Mouse (Mus musculus) CH12.LX (cell line): ENCODE results near the gene Pex14. TPM values are rescaled to one million over a fixed set of nuclear protein-coding genes. Genes with fewer than 3 reads are reported as not detected.

Experiments used
- DNase-seq: peaks from one replicate; pipeline ENCODE4 v3.0.0-alpha.2; 2013; ENCODE audit errors: extremely low read depth
- H3K27ac ChIP-seq: 2 replicates; pipeline ENCODE4 v1.5.1; 2012; ENCODE audit warnings: low read depth, mild to moderate bottlenecking, control low read depth, moderate library complexity; ENCODE audit not compliant: insufficient read depth
- H3K27me3 ChIP-seq: replicated peaks from 2 replicates; pipeline ENCODE3; 2012; ENCODE audit warnings: inconsistent platforms
- H3K36me3 ChIP-seq, 2 experiments: replicated peaks in 1 of 2; 2 replicates each; pipeline versions ENCODE3 to v1.6.1; 2012; ENCODE audit warnings: inconsistent platforms in 1 of 2, low read length in 1 of 2, mild to moderate bottlenecking in 1 of 2, mixed read lengths in 1 of 2, moderate library complexity in 1 of 2; ENCODE audit not compliant: control insufficient read depth in 1 of 2, insufficient read depth in 1 of 2
- H3K4me1 ChIP-seq, 2 experiments: 2 replicates each; pipeline ENCODE4 v1.6.1; 2012; ENCODE audit warnings: inconsistent platforms in 1 of 2, moderate library complexity in 1 of 2; ENCODE audit not compliant: insufficient read depth in 2 of 2, control insufficient read depth in 1 of 2
- H3K4me2 ChIP-seq: 2 replicates; pipeline ENCODE4 v1.6.1; 2012; ENCODE audit warnings: low read depth, mild to moderate bottlenecking, control low read depth; ENCODE audit not compliant: poor library complexity, insufficient read depth, severe bottlenecking
- H3K4me3 ChIP-seq, 3 experiments: fragments of 150-350 bp in 1 of 3; sonication (generic) in 1 of 3; replicated peaks in 1 of 3; 2 replicates each; pipeline versions ENCODE3 to v1.5.1; 2011 to 2012; ENCODE audit warnings: low read depth in 2 of 3, low read length in 2 of 3, mild to moderate bottlenecking in 2 of 3, moderate library complexity in 2 of 3, control low read depth in 1 of 3, improper control_type of control experiment in 1 of 3, inconsistent platforms in 1 of 3, mixed read lengths in 1 of 3; ENCODE audit not compliant: poor library complexity in 1 of 3
- H3K79me2 ChIP-seq: replicated peaks from 2 replicates; pipeline ENCODE4 v1.6.1; 2012; ENCODE audit warnings: mild to moderate bottlenecking, moderate library complexity; ENCODE audit not compliant: control insufficient read depth, poor library complexity, insufficient read depth, severe bottlenecking; ENCODE audit errors: extremely low read depth
- H3K9ac ChIP-seq: 2 replicates; pipeline ENCODE4 v1.6.1; 2012; ENCODE audit warnings: low read depth, mild to moderate bottlenecking, control low read depth, moderate library complexity; ENCODE audit not compliant: insufficient read depth
- H3K9me3 ChIP-seq: replicated peaks from 2 replicates; pipeline ENCODE3; 2012; ENCODE audit warnings: low read length, inconsistent platforms, mixed read lengths
- CHD2 ChIP-seq: IDR thresholded peaks from 2 replicates; pipeline ENCODE4 v1.6.1; 2011; ENCODE audit warnings: low read length, improper control_type of control experiment
- E2F4 ChIP-seq: IDR thresholded peaks from 2 replicates; pipeline ENCODE4 v1.6.1; 2011; ENCODE audit warnings: low read depth, low read length, improper control_type of control experiment; ENCODE audit not compliant: insufficient replicate concordance
- EP300 ChIP-seq: IDR thresholded peaks from 2 replicates; pipeline ENCODE4 v1.6.1; 2011; ENCODE audit warnings: low read length, improper control_type of control experiment
- ETS1 ChIP-seq: conservative IDR thresholded peaks from 2 replicates; pipeline ENCODE4 v1.6.1; 2012; ENCODE audit warnings: low read depth, mild to moderate bottlenecking, inconsistent platforms, low read length, improper control_type of control experiment, moderate library complexity
- GABPA ChIP-seq: IDR thresholded peaks from 2 replicates; pipeline ENCODE4 v1.6.1; 2012; ENCODE audit warnings: low read depth, low read length, improper control_type of control experiment, inconsistent platforms; ENCODE audit not compliant: insufficient replicate concordance
- HCFC1 ChIP-seq: IDR thresholded peaks from 2 replicates; pipeline ENCODE4 v1.6.1; 2012; ENCODE audit warnings: low read depth, mild to moderate bottlenecking, inconsistent platforms, low read length, improper control_type of control experiment
- IRF4 ChIP-seq: IDR thresholded peaks from 2 replicates; pipeline ENCODE4 v1.6.1; 2014; ENCODE audit warnings: low read depth, mild to moderate bottlenecking, inconsistent platforms, low read length, improper control_type of control experiment
- JUND ChIP-seq: conservative IDR thresholded peaks from 2 replicates; pipeline ENCODE4 v1.6.1; 2011; ENCODE audit warnings: low read depth, low read length, improper control_type of control experiment
- MAX ChIP-seq: IDR thresholded peaks from 2 replicates; pipeline ENCODE4 v1.6.1; 2011; ENCODE audit warnings: low read length, improper control_type of control experiment
- POLR2A ChIP-seq: IDR thresholded peaks from 2 replicates; pipeline ENCODE4 v1.6.1; 2011; ENCODE audit warnings: low read depth, mild to moderate bottlenecking, improper control_type of control experiment, low read length
- POLR2AphosphoS2 ChIP-seq: IDR thresholded peaks from 2 replicates; pipeline ENCODE4 v1.6.1; 2011; ENCODE audit warnings: low read depth, low read length, improper control_type of control experiment
- RAD21 ChIP-seq: IDR thresholded peaks from 2 replicates; pipeline ENCODE4 v1.6.1; 2011; ENCODE audit warnings: low read depth, mild to moderate bottlenecking, low read length, improper control_type of control experiment, moderate library complexity
- RCOR1 ChIP-seq: conservative IDR thresholded peaks from 2 replicates; pipeline ENCODE4 v1.6.1; 2012; ENCODE audit warnings: low read depth, mild to moderate bottlenecking, inconsistent platforms, low read length, improper control_type of control experiment
- SIN3A ChIP-seq: IDR thresholded peaks from 2 replicates; pipeline ENCODE4 v1.6.1; 2012; ENCODE audit warnings: low read length, improper control_type of control experiment, inconsistent platforms
- TBP ChIP-seq: conservative IDR thresholded peaks from 2 replicates; pipeline ENCODE4 v1.6.1; 2011; ENCODE audit warnings: low read depth, low read length, improper control_type of control experiment
- TCF12 ChIP-seq: IDR thresholded peaks from 2 replicates; pipeline ENCODE4 v1.6.1; 2014; ENCODE audit warnings: low read depth, mild to moderate bottlenecking, inconsistent platforms, low read length, improper control_type of control experiment
- USF1 ChIP-seq: IDR thresholded peaks from 2 replicates; pipeline ENCODE4 v1.6.1; 2014; ENCODE audit warnings: low read depth, mild to moderate bottlenecking, inconsistent platforms, low read length, improper control_type of control experiment
- ZC3H11A ChIP-seq: IDR thresholded peaks from 2 replicates; pipeline ENCODE4 v1.6.1; 2012; ENCODE audit warnings: low read depth, mild to moderate bottlenecking, inconsistent platforms, low read length, improper control_type of control experiment
- ZMIZ1 ChIP-seq: IDR thresholded peaks from 2 replicates; pipeline ENCODE4 v1.6.1; 2012; ENCODE audit warnings: low read depth, mild to moderate bottlenecking, inconsistent platforms, low read length, improper control_type of control experiment
- ZNF384 ChIP-seq: IDR thresholded peaks from 2 replicates; pipeline ENCODE4 v1.6.1; 2012; ENCODE audit warnings: low read depth, low read length, improper control_type of control experiment, inconsistent platforms
- dilution Hi-C: fragments of 300-500 bp; cut with MboI; formaldehyde crosslinking; loops from 2 replicates; pipeline ENCODE4 v1.14.3; 2020; ENCODE audit warnings: low sequenced_read_pairs; ENCODE audit not compliant: extremely low pct_unique_long_range_greater_than_20kb, extremely low pct_ligation_motif_present
- in situ Hi-C: fragments of 300-500 bp; cut with MboI; formaldehyde crosslinking; loops from 3 replicates; pipeline ENCODE4 v1.14.3; 2019; ENCODE audit warnings: low sequenced_read_pairs, low pct_ligation_motif_present, low pct_unique_long_range_greater_than_20kb, mixed read lengths
- polyA plus RNA-seq: library from polyadenylated mRNA; unstranded; fragments of >175 nt; gene quantifications from 2 replicates; pipeline ENCODE4 v1.2.1, GENCODE M21; 2012; ENCODE audit warnings: low read depth; ENCODE audit not compliant: insufficient read length
- total RNA-seq, 2 experiments: library from RNA; depleted of rRNA; stranded (reverse); fragments of 300-350 nt in 1 of 2; fragments of >200 nt in 1 of 2; gene quantifications; 2 replicates each; pipeline ENCODE4 v1.2.3; 2012 to 2014

The Pex14 gene
- total and polyA plus RNA-seq, 3 experiments: 48.5 to 67.7 (median 63.6) TPM

DNA sequence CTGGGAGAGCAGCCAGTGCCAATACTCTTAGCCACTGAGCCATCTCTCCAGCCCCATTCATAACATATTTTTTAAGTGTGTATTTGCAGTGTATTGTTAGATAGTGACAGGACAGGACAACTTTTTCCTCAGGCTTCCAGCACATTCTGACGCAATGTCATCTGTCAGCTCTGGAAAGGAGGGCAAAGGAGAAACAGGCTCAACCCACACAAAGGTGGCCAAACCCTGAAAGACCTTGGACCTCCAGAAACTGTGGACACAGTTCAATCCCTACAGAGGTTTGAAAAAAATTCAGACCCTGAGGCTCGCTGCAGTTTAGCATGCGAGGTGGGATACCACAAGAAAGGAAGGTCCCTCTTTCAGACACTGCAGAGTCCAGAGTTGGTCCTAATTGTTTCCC lies 1.7 kb downstream of the Pex14 start:
- Histone ChIP-seq H3K4me2 (peak overlapping the region; percentile 62), H3K4me3 (peak overlapping the region; percentile 91 to 99 (median 99)), H3K79me2 (peaks cover 36% of the 10 kb centered on the region), H3K36me3 (peaks cover 2 to 28% of the 10 kb centered on the region in 2 experiments), H3K9ac (peak overlapping the region; percentile 70), H3K4me1 (peaks cover 6 to 21% of the 10 kb centered on the region in 2 experiments; a peak in 3 of 4 replicates), H3K27ac (no peak overlapping the region), H3K27me3 (no peaks in the 10 kb centered on the region), H3K9me3 (no peaks in the 10 kb centered on the region)
- no peak for TF ChIP-seq ZC3H11A
- TF ChIP-seq EP300: no peak
- TF ChIP-seq IRF4: no peak
- TF ChIP-seq MAX: no peak
- TF ChIP-seq RCOR1: no peak
- no peak for TF ChIP-seq POLR2AphosphoS2
- TF ChIP-seq TBP: no peak
- TF ChIP-seq E2F4: no peak
- TF ChIP-seq TCF12: no peak
- TF ChIP-seq HCFC1: no peak
- dilution Hi-C loops: no loop called here
- DNase-seq: no peak
- in situ Hi-C loops: no loop called here

DNA sequence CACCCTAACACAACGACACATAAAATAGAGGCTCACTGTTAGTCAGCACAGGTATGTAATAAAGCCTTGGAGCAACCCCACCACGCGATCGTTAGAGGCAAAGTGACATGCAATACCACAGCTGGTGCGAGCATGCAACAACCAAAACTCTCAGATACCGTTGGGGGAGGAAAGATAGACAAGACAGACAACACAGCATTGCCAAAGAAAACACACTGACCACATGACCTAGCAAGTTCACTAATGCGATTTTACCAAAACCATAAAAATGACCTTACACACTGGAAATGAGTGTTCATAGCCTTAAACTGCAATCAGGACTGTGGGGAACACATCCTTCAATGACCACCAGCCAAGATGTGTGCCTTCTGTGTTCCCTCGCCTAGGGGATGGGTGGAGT lies 8.3 kb downstream of the Pex14 start:
- dilution Hi-C loops (no loop called here), in situ Hi-C loops (no loop called here)
- peaks cover 0 to 12% of the 10 kb centered on the region in 2 experiments; a peak in 3 of 4 replicates for H3K4me1 ChIP-seq
- H3K4me2 ChIP-seq: no peak overlapping the region
- no peak for DNase-seq
- no peaks in the 10 kb centered on the region for H3K27me3 ChIP-seq
- TF ChIP-seq E2F4: no peak
- H3K79me2 ChIP-seq: peaks cover 26% of the 10 kb centered on the region
- no peaks in the 10 kb centered on the region for H3K9me3 ChIP-seq
- H3K36me3 ChIP-seq: peaks cover 2 to 58% of the 10 kb centered on the region in 2 experiments
- H3K27ac ChIP-seq: no peak overlapping the region
- no peak overlapping the region for H3K4me3 ChIP-seq
- H3K9ac ChIP-seq: no peak overlapping the region

DNA sequence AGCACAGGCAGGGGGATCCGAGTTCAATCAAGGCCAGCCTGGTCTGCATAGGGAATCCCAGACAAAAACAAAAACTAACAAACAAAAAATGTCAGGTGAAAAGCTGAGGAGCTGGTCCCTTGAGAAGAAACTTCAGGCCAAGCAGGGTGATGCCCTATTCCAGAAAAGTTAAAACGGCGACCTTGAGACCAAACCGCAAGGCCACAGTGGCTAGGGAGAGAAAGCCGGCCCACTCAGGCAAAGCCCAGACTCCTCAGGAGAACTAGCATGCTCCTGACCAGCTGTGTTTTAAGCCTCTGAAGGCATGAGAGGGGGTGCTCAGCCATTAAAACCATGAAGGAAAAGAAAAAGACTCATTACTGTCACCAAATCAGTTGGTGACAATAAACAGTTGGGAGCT lies 14.3 kb downstream of the Pex14 start:
- Histone ChIP-seq H3K79me2 (peaks cover 33% of the 10 kb centered on the region), H3K9ac (no peak overlapping the region), H3K27me3 (no peaks in the 10 kb centered on the region), H3K27ac (no peak overlapping the region), H3K4me3 (no peak overlapping the region), H3K9me3 (no peaks in the 10 kb centered on the region), H3K4me1 (peaks cover 0 to 11% of the 10 kb centered on the region in 2 experiments; a peak in 2 of 4 replicates), H3K36me3 (peaks cover 0 to 63% of the 10 kb centered on the region in 2 experiments), H3K4me2 (no peak overlapping the region)
- no peak for DNase-seq
- dilution Hi-C loops: no loop called here
- no peak for TF ChIP-seq JUND
- TF ChIP-seq EP300: no peak
- TF ChIP-seq USF1: no peak
- TF ChIP-seq ZC3H11A: no peak
- TF ChIP-seq RAD21: no peak
- no peak for TF ChIP-seq CHD2
- no peak for TF ChIP-seq ZMIZ1
- TF ChIP-seq SIN3A: no peak
- no peak for TF ChIP-seq POLR2A
- TF ChIP-seq GABPA: no peak
- no peak for TF ChIP-seq ZNF384
- TF ChIP-seq ETS1: no peak
- in situ Hi-C loops: no loop called here
